Mouse (Mus musculus) liver, adult 2 months (tissue): ENCODE data around the gene Rd3.

Experiments
- CTCF ChIP-seq: fragments of 200-500 bp; IDR thresholded peaks from 2 replicates; pipeline ENCODE4 v1.5.1; 2011; ENCODE audit warnings: low read depth, low read length, control low read depth
- POLR2A ChIP-seq: fragments of 200-500 bp; IDR thresholded peaks from 2 replicates; pipeline ENCODE4 v1.6.1; 2011; ENCODE audit warnings: low read length, control low read depth; ENCODE audit not compliant: insufficient read depth; ENCODE audit errors: extremely low read depth

GRCm38 (mm10) chr1:191950611-191951010 lies 26.6 kb upstream of the Rd3 start:
- TF ChIP-seq CTCF = no peak
- TF ChIP-seq POLR2A = no peak
